Mouse (Mus musculus): ENCODE results near the gene Ncbp1. TPM values are rescaled to one million over a fixed set of nuclear protein-coding genes. Genes with fewer than 3 reads are reported as not detected.

The Ncbp1 gene
- total RNA-seq (2014; rRNA removed; ENCODE audit: low replicate concordance), result 18.2 and 25.9 TPM in 2 replicates
- 24.1 and 25.7 TPM in 2 replicates for polyA plus RNA-seq (2015; fragmentation: Nextera tagmentation; extraction: Ambion mirVana)

- ATAC-seq (ENCODE audit: insufficient read depth, low read depth) (peak; percentile 89), DNase-seq (ENCODE audit: low spot score) (peak; percentile 83)
- Histone ChIP-seq H3K4me1 (ENCODE audit: control insufficient read depth, insufficient read depth) (peaks cover 17% of the 10 kb centered on the region; the same call in 1 of the 2 replicates), H3K4me3 (ENCODE audit: low read depth, low read length) (peak within 1 kb of the TSS; percentile 81), H3K27ac (ENCODE audit: low read depth) (peak within 1 kb of the TSS; percentile 97), H3K27me3 (ENCODE audit: control insufficient read depth, insufficient read depth, low read length) (no peaks in the 10 kb centered on the region), H3K4me2 (ENCODE audit: low read depth, low read length) (peak within 1 kb of the TSS; percentile 90), H3K9ac (replicated peaks; ENCODE audit: low read depth, low read length) (peak within 1 kb of the TSS; percentile 88), H3K36me3 (replicated peaks; ENCODE audit: control insufficient read depth, insufficient read depth, low read length) (peaks cover 23% of the 10 kb centered on the region), H3K9me3 (replicated peaks; ENCODE audit: control insufficient read depth, low read length) (no peaks in the 10 kb centered on the region)
- 0 out of 2 replicates have a peak, but pooled peaks have one; percentile 53 for TF ChIP-seq EP300 (IDR thresholded peaks at IDR 0.05; ENCODE audit: low read depth)
- TF ChIP-seq CTCF (IDR thresholded peaks at IDR 0.05; ENCODE audit: low read depth), result no peak
- under 1% methylated on average over 89 of the region's 90 CpGs for WGBS
Observed at GRCm38 (mm10) chr4:46138287-46139222, at the start of gene Ncbp1, which contains the start of gene Tstd2. TSS of gene Ncbp1 (plus strand) at chr4:46138613. TSS of gene Tstd2 (minus strand) at chr4:46138694.

DNA sequence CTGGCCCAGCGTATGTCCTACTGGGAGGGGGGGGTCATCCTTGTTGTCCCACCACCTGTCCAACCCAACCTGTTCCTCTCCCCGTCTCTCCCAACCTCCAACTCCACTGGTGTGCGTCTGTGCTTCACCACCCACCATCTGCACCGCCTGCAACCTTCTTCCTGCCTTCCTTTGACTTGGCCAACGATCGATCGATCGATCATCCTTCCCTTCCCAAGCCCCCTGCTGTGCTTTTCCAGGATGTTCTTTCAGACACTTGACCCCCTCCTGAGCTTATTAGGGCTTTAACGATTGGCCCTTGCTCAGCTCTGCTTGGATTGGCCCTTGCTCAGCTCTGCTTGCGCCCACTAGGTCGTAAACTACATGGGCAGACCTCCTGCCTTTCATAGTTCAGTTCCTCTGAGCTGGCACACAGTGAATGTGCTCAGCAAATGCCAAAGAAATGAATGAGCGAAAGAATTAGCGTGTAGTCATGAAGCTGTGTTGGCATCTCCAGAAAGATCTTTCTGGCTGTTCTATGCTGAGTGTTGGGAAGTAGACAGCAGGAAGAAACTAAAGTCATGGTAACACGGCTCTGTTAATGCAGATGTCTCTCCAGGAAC is 48.8 kb upstream of the Ncbp1 start:
- Histone ChIP-seq H3K27me3 (ENCODE audit: control insufficient read depth, insufficient read depth, low read length) (no peaks in the 10 kb centered on the region), H3K9ac (replicated peaks; ENCODE audit: low read depth, low read length) (no peak overlapping the region), H3K9me3 (replicated peaks; ENCODE audit: control insufficient read depth, low read length) (no peaks in the 10 kb centered on the region), H3K4me1 (ENCODE audit: control insufficient read depth, insufficient read depth) (peaks cover 25% of the 10 kb centered on the region), H3K27ac (ENCODE audit: low read depth) (no peak overlapping the region), H3K4me3 (ENCODE audit: low read depth, low read length) (no peak overlapping the region), H3K4me2 (ENCODE audit: low read depth, low read length) (no peak overlapping the region), H3K36me3 (replicated peaks; ENCODE audit: control insufficient read depth, insufficient read depth, low read length) (peaks cover 68% of the 10 kb centered on the region)
- WGBS, result 93% methylated on average over 14 of the region's 14 CpGs
- TF ChIP-seq CTCF (IDR thresholded peaks at IDR 0.05; ENCODE audit: low read depth) (no peak), EP300 (IDR thresholded peaks at IDR 0.05; ENCODE audit: low read depth) (no peak)
- DNase-seq (ENCODE audit: low spot score), result no peak
- ATAC-seq (ENCODE audit: insufficient read depth, low read depth), result no peak

DNA sequence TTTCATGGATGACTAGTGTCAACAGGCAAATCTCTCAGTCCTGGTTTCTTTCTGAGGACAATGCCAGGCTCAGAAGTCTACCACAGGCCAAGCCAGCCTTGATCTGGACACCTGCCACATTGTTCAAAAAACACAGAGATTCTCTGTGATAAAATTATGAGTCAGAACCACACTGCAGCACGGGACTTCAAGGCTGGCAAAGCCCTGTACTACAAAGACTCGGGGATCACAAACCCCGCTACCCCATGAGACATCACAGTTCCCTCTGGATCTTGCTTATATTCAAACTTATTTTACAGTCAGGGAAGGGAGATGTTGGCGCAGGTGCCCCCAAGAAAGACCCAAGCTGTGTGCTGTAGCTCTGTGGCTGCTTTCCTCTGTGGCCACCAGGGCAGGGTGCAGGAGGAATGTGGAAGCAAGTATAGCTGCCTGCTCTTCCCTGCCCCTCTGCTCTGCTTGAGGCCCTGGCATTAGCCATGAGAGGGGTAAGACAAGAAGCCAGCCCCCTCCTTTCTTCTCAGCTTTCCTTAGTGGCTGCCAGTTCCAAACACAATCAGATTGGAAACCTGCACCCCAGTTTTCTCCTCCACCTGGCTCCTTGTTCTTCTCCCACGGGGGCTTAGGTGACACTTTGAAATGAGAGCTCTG is 45.9 kb upstream of the Ncbp1 start:
- no peak overlapping the region for H3K4me3 ChIP-seq (ENCODE audit: low read depth, low read length)
- H3K9ac ChIP-seq (replicated peaks; ENCODE audit: low read depth, low read length), result no peak overlapping the region
- H3K27ac ChIP-seq (ENCODE audit: low read depth), result no peak overlapping the region
- 71% methylated on average over 5 of the region's 5 CpGs for WGBS
- ATAC-seq (ENCODE audit: insufficient read depth, low read depth) (no peak), DNase-seq (ENCODE audit: low spot score) (no peak)
- peaks cover 5% of the 10 kb centered on the region for H3K4me1 ChIP-seq (ENCODE audit: control insufficient read depth, insufficient read depth)
- H3K9me3 ChIP-seq (replicated peaks; ENCODE audit: control insufficient read depth, low read length), result no peaks in the 10 kb centered on the region
- TF ChIP-seq EP300 (IDR thresholded peaks at IDR 0.05; ENCODE audit: low read depth) (no peak), CTCF (IDR thresholded peaks at IDR 0.05; ENCODE audit: low read depth) (no peak)
- no peak overlapping the region for H3K4me2 ChIP-seq (ENCODE audit: low read depth, low read length)
- H3K27me3 ChIP-seq (ENCODE audit: control insufficient read depth, insufficient read depth, low read length), result no peaks in the 10 kb centered on the region
- H3K36me3 ChIP-seq (replicated peaks; ENCODE audit: control insufficient read depth, insufficient read depth, low read length), result peaks cover 65% of the 10 kb centered on the region

DNA sequence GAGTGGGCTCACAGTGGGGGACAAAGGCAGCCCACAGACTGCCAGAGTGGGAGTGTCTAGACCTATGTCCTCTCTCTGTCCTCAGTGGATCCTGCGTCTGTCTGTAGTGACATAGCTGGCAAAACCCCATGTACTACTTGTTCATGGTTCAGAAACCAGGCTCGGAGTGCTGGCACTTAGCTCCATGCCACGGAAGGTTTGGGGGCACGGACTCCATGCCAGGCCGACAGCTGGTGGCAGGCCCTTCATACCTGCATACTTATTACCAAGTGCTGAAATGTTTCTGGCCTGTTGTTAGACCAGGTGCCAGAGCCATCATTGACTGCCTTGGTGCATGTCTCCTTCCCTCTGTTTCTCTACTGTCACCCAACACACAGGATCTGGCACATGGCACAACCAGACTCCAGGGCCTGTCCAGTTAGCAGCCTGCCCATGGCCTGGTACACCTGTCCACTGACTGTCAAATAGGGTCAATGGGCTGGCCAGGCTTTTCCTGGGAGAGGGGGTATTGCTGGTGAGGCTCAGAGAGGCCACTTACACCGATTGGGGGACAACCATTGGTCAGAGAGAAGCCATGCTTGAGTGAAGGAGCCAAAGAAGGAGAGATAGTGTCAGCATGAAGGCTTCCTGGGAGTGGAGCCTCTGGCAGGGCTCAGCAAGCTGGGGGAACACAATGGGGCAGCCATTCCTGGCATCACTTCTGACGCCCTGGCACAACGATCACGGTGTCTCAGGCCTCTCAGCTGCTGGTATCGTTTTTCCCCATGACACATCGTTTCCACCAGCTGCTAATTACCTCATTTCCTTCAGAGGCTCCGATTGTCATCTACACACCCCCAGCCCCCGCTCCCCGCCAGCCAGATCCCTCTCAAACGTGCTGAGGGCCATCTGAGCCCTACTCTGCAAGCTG is 43.2 kb upstream of the Ncbp1 start:
- H3K9me3 ChIP-seq (replicated peaks; ENCODE audit: control insufficient read depth, low read length), result no peaks in the 10 kb centered on the region
- TF ChIP-seq CTCF (IDR thresholded peaks at IDR 0.05; ENCODE audit: low read depth) (no peak), EP300 (IDR thresholded peaks at IDR 0.05; ENCODE audit: low read depth) (no peak)
- ATAC-seq (ENCODE audit: insufficient read depth, low read depth) (peak; percentile 33), DNase-seq (ENCODE audit: low spot score) (no peak)
- H3K9ac ChIP-seq (replicated peaks; ENCODE audit: low read depth, low read length), result no peak overlapping the region
- H3K4me3 ChIP-seq (ENCODE audit: low read depth, low read length), result no peak overlapping the region
- H3K4me1 ChIP-seq (ENCODE audit: control insufficient read depth, insufficient read depth), result peaks cover 3% of the 10 kb centered on the region; the same call in 1 of the 2 replicates
- H3K27me3 ChIP-seq (ENCODE audit: control insufficient read depth, insufficient read depth, low read length), result no peaks in the 10 kb centered on the region
- H3K36me3 ChIP-seq (replicated peaks; ENCODE audit: control insufficient read depth, insufficient read depth, low read length), result peaks cover 68% of the 10 kb centered on the region
- WGBS, result 45% methylated on average over 15 of the region's 15 CpGs
- peak overlapping the region; percentile 39; the same call in 1 of the 2 replicates for H3K27ac ChIP-seq (ENCODE audit: low read depth)
- no peak overlapping the region for H3K4me2 ChIP-seq (ENCODE audit: low read depth, low read length)

Data from heart, postnatal 0 days (tissue).